Mouse (Mus musculus): Measurements from ENCODE around the gene RPS10-NUDT3. TPM values are rescaled to one million over a fixed set of nuclear protein-coding genes. Genes with fewer than 3 reads are reported as not detected.

Gene RPS10-NUDT3
- polyA plus RNA-seq, 1 experiment, result not detected

GRCm38 (mm10) chr17:27555512-27556172, 79.4 kb downstream of the RPS10-NUDT3 start:
- no peak for TF ChIP-seq TAL1 (IDR thresholded peaks at IDR 0.05; ENCODE audit: low read length)
- TF ChIP-seq GATA1 (IDR thresholded peaks at IDR 0.05; ENCODE audit: low read length), result no peak
- H3K4me3 ChIP-seq (replicated peaks), result peak overlapping the region; percentile 82
- H3K4me1 ChIP-seq (ENCODE audit: control insufficient read depth), result peaks cover 66% of the 10 kb centered on the region
- no peaks in the 10 kb centered on the region for H3K9me3 ChIP-seq (ENCODE audit: control insufficient read depth, low read length)
- H3K36me3 ChIP-seq (ENCODE audit: control insufficient read depth), result peaks cover 11% of the 10 kb centered on the region
- H3K27me3 ChIP-seq (ENCODE audit: control insufficient read depth), result peaks cover 3% of the 10 kb centered on the region; the same call in 1 of the 2 replicates

GRCm38 (mm10) chr17:27555075-27555511, 79.9 kb downstream of the RPS10-NUDT3 start:
- Histone ChIP-seq H3K4me1 (ENCODE audit: control insufficient read depth) (peaks cover 64% of the 10 kb centered on the region), H3K4me3 (replicated peaks) (peak overlapping the region; percentile 82), H3K27me3 (ENCODE audit: control insufficient read depth) (peaks cover 3% of the 10 kb centered on the region; the same call in 1 of the 2 replicates), H3K36me3 (ENCODE audit: control insufficient read depth) (peaks cover 5% of the 10 kb centered on the region), H3K9me3 (ENCODE audit: control insufficient read depth, low read length) (no peaks in the 10 kb centered on the region)
- TF ChIP-seq TAL1 (IDR thresholded peaks at IDR 0.05; ENCODE audit: low read length) (no peak), GATA1 (IDR thresholded peaks at IDR 0.05; ENCODE audit: low read length) (no peak)

- H3K9me3 ChIP-seq (ENCODE audit: control insufficient read depth, low read length), result no peaks in the 10 kb centered on the region
- TF ChIP-seq TAL1 (IDR thresholded peaks at IDR 0.05; ENCODE audit: low read length) (no peak), GATA1 (IDR thresholded peaks at IDR 0.05; ENCODE audit: low read length) (no peak)
- H3K36me3 ChIP-seq (ENCODE audit: control insufficient read depth), result peaks cover 2% of the 10 kb centered on the region; the same call in 1 of the 2 replicates
- peak overlapping the region; percentile 82 for H3K4me3 ChIP-seq (replicated peaks)
- H3K4me1 ChIP-seq (ENCODE audit: control insufficient read depth), result peaks cover 61% of the 10 kb centered on the region
- peaks cover 3% of the 10 kb centered on the region; the same call in 1 of the 2 replicates for H3K27me3 ChIP-seq (ENCODE audit: control insufficient read depth)
Observed at GRCm38 (mm10) chr17:27554062-27554960, 80.7 kb downstream of the RPS10-NUDT3 start.

GRCm38 (mm10) chr17:27552215-27553201, 82.5 kb downstream of the RPS10-NUDT3 start:
- no peak overlapping the region for H3K4me3 ChIP-seq (replicated peaks)
- peaks cover 44% of the 10 kb centered on the region for H3K4me1 ChIP-seq (ENCODE audit: control insufficient read depth)
- TF ChIP-seq TAL1 (IDR thresholded peaks at IDR 0.05; ENCODE audit: low read length) (no peak), GATA1 (IDR thresholded peaks at IDR 0.05; ENCODE audit: low read length) (no peak)
- H3K9me3 ChIP-seq (ENCODE audit: control insufficient read depth, low read length), result no peaks in the 10 kb centered on the region
- H3K36me3 ChIP-seq (ENCODE audit: control insufficient read depth), result no peaks in the 10 kb centered on the region
- peaks cover 3% of the 10 kb centered on the region; the same call in 1 of the 2 replicates for H3K27me3 ChIP-seq (ENCODE audit: control insufficient read depth)

- H3K4me1 ChIP-seq (ENCODE audit: control insufficient read depth), result peaks cover 35% of the 10 kb centered on the region
- TF ChIP-seq GATA1 (IDR thresholded peaks at IDR 0.05; ENCODE audit: low read length), result no peak
- TF ChIP-seq TAL1 (IDR thresholded peaks at IDR 0.05; ENCODE audit: low read length), result no peak
- no peak overlapping the region for H3K4me3 ChIP-seq (replicated peaks)
Observed at GRCm38 (mm10) chr17:27551393-27551940, 83.6 kb downstream of the RPS10-NUDT3 start.

GRCm38 (mm10) chr17:27549234-27549633, 85.8 kb downstream of the RPS10-NUDT3 start:
- TF ChIP-seq TAL1 (IDR thresholded peaks at IDR 0.05; ENCODE audit: low read length), result no peak
- no peak for TF ChIP-seq GATA1 (IDR thresholded peaks at IDR 0.05; ENCODE audit: low read length)
- Histone ChIP-seq H3K4me1 (ENCODE audit: control insufficient read depth) (peaks cover 14% of the 10 kb centered on the region), H3K36me3 (ENCODE audit: control insufficient read depth) (no peaks in the 10 kb centered on the region), H3K27me3 (ENCODE audit: control insufficient read depth) (peaks cover 4% of the 10 kb centered on the region; the same call in 1 of the 2 replicates), H3K4me3 (replicated peaks) (no peak overlapping the region), H3K9me3 (ENCODE audit: control insufficient read depth, low read length) (no peaks in the 10 kb centered on the region)

More at GRCm38 (mm10) chr17:27551393-27551940, 83.6 kb downstream of the RPS10-NUDT3 start:
- peaks cover 3% of the 10 kb centered on the region; the same call in 1 of the 2 replicates for H3K27me3 ChIP-seq (ENCODE audit: control insufficient read depth)
- no peaks in the 10 kb centered on the region for H3K9me3 ChIP-seq (ENCODE audit: control insufficient read depth, low read length)
- H3K36me3 ChIP-seq (ENCODE audit: control insufficient read depth), result no peaks in the 10 kb centered on the region

- Histone ChIP-seq H3K4me1 (ENCODE audit: control insufficient read depth) (peaks cover 2% of the 10 kb centered on the region), H3K9me3 (ENCODE audit: control insufficient read depth, low read length) (no peaks in the 10 kb centered on the region), H3K27me3 (ENCODE audit: control insufficient read depth) (peaks cover 4% of the 10 kb centered on the region; the same call in 1 of the 2 replicates), H3K36me3 (ENCODE audit: control insufficient read depth) (no peaks in the 10 kb centered on the region), H3K4me3 (replicated peaks) (no peak overlapping the region)
- no peak for TF ChIP-seq GATA1 (IDR thresholded peaks at IDR 0.05; ENCODE audit: low read length)
- TF ChIP-seq TAL1 (IDR thresholded peaks at IDR 0.05; ENCODE audit: low read length), result no peak
Observed at GRCm38 (mm10) chr17:27547253-27547868, 87.7 kb downstream of the RPS10-NUDT3 start.

Measured in erythroblast, embryonic 14.5 days (primary cell).